Mouse (Mus musculus) hindbrain, embryonic 16.5 days (tissue): ENCODE data around the gene Susd1. TPM values are rescaled to one million over a fixed set of nuclear protein-coding genes. Genes with fewer than 3 reads are reported as not detected.

ENCODE experiments used
- ATAC-seq: fragments of 200-750 bp; cut with Nextera tagmentation; 2 replicates; pipeline ENCODE4 v1.8.0; 2017; ENCODE audit warnings: moderate TSS enrichment, moderate library complexity
- H3K27ac ChIP-seq: fragments of 300-500 bp; sonication (generic); 2 replicates; pipeline ENCODE4 v1.5.1; 2014; ENCODE audit warnings: low read depth, mild to moderate bottlenecking, control low read depth, low read length, moderate library complexity
- H3K27me3 ChIP-seq: fragments of 300-500 bp; sonication (generic); replicated peaks from 2 replicates; pipeline ENCODE4 v1.6.1; 2014; ENCODE audit warnings: low read length; ENCODE audit not compliant: control insufficient read depth, insufficient read depth
- H3K36me3 ChIP-seq: fragments of 300-500 bp; sonication (generic); 2 replicates; pipeline ENCODE4 v1.6.1; 2014; ENCODE audit warnings: mild to moderate bottlenecking, low read length, moderate library complexity, mixed read lengths; ENCODE audit not compliant: control insufficient read depth, insufficient read depth
- H3K4me1 ChIP-seq: fragments of 300-500 bp; sonication (generic); 2 replicates; pipeline ENCODE4 v1.6.1; 2014; ENCODE audit warnings: low read depth, low read length; ENCODE audit not compliant: control insufficient read depth, insufficient read depth
- H3K4me2 ChIP-seq: fragments of 300-500 bp; sonication (generic); 2 replicates; pipeline ENCODE4 v1.6.1; 2014; ENCODE audit warnings: mild to moderate bottlenecking, low read length, control low read depth, moderate library complexity
- H3K4me3 ChIP-seq: fragments of 300-500 bp; sonication (generic); 2 replicates; pipeline ENCODE4 v1.5.1; 2014; ENCODE audit warnings: mild to moderate bottlenecking, low read length, control low read depth, moderate library complexity
- H3K9ac ChIP-seq: fragments of 300-500 bp; sonication (generic); 2 replicates; pipeline ENCODE4 v1.6.1; 2014; ENCODE audit warnings: low read depth, mild to moderate bottlenecking, control low read depth, low read length, moderate library complexity
- H3K9me3 ChIP-seq: fragments of 300-500 bp; sonication (generic); 2 replicates; pipeline ENCODE4 v1.6.1; 2014; ENCODE audit warnings: mild to moderate bottlenecking, low read length, moderate library complexity; ENCODE audit not compliant: control insufficient read depth
- WGBS: fragments of 180-500 bp; shearing (Covaris S2); extraction: QIAGEN DNeasy Blood & Tissue Kit; methylation state at CpG from one replicate; pipeline ENCODE4 v1.1.7; 2014; 5-methylcytosine and 5-hydroxymethylcytosine counted together
- polyA plus RNA-seq: library from polyadenylated mRNA; unstranded; fragments of >200 nt; fragmentation: Nextera tagmentation; extraction: Ambion mirVana; gene quantifications from 2 replicates; pipeline ENCODE4 v1.2.1, GENCODE M21; 2015

Gene Susd1
- polyA plus RNA-seq, 1 experiment from 2014 or later, result 2.1 TPM

DNA sequence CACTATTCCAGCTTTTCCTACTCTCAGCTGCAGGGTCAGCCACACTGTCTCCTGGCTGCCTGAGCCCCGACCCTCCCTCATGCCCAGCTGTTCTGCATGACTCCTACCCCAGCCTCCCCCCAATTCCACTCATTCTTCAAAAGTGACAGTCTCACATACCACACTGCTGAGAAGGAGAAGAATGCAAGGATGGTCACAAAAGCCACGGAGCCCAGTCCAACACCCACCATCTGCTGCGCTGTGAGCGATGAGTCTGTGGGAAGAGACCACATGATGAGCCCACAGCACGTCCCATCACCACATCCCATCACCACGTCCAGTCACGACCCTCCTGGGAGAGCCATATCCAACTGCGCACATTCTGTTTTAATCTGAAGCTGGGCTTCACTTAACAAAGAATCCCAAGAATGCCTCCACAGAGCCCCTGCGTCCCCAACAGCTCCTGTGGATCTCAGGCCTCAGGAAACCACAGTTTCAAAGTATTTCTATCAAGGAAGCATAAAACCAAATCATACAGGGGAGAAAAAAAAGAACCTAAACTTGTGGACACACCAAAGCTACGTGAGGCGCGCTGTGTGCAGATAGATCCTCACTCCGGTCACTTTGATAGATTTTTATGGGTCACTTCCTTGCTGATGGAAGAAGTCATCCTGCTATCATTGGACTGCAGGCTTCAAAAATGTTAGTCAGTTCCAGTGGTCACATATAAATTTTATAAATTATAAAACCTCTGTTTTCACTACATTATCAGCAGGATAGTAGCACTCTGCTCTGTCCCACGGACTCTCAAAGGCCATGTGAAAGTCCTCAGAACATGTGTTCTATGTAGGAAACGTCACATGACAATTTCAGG, 122.7 kb downstream of the Susd1 start:
- Histone ChIP-seq H3K4me3 (no peak overlapping the region), H3K4me2 (no peak overlapping the region), H3K9ac (no peak overlapping the region), H3K27ac (no peak overlapping the region), H3K27me3 (no peaks in the 10 kb centered on the region), H3K9me3 (no peaks in the 10 kb centered on the region), H3K36me3 (no peaks in the 10 kb centered on the region), H3K4me1 (no peaks in the 10 kb centered on the region)
- ATAC-seq, result no peak
- WGBS, result 64% methylated on average over 15 of the region's 15 CpGs

GRCm38 (mm10) chr4:59314939-59315552, 123.4 kb downstream of the Susd1 start:
- 76% methylated on average over 3 of the region's 3 CpGs for WGBS
- Histone ChIP-seq H3K4me1 (no peaks in the 10 kb centered on the region), H3K4me2 (no peak overlapping the region), H3K9me3 (no peaks in the 10 kb centered on the region), H3K4me3 (no peak overlapping the region), H3K27me3 (no peaks in the 10 kb centered on the region), H3K36me3 (no peaks in the 10 kb centered on the region), H3K27ac (no peak overlapping the region), H3K9ac (no peak overlapping the region)
- no peak for ATAC-seq

GRCm38 (mm10) chr4:59312945-59313344, 125.5 kb downstream of the Susd1 start:
- Histone ChIP-seq H3K9ac (no peak overlapping the region), H3K9me3 (no peaks in the 10 kb centered on the region), H3K4me2 (no peak overlapping the region), H3K4me1 (no peaks in the 10 kb centered on the region), H3K36me3 (no peaks in the 10 kb centered on the region), H3K27ac (no peak overlapping the region), H3K4me3 (no peak overlapping the region), H3K27me3 (no peaks in the 10 kb centered on the region)
- 44% methylated on average over 7 of the region's 7 CpGs for WGBS
- ATAC-seq, result no peak

- 83% methylated on average over 9 of the region's 9 CpGs for WGBS
- ATAC-seq, result no peak
- H3K9me3 ChIP-seq, result no peaks in the 10 kb centered on the region
Measured at GRCm38 (mm10) chr4:59310590-59310989, 127.8 kb downstream of the Susd1 start.

GRCm38 (mm10) chr4:59307841-59308589, 130.4 kb downstream of the Susd1 start:
- Histone ChIP-seq H3K4me3 (no peak overlapping the region), H3K9ac (no peak overlapping the region), H3K4me1 (no peaks in the 10 kb centered on the region), H3K27me3 (no peaks in the 10 kb centered on the region), H3K27ac (no peak overlapping the region), H3K4me2 (no peak overlapping the region), H3K36me3 (no peaks in the 10 kb centered on the region), H3K9me3 (no peaks in the 10 kb centered on the region)
- ATAC-seq, result no peak
- WGBS, result 71% methylated on average over 10 of the region's 10 CpGs

More at GRCm38 (mm10) chr4:59310590-59310989, 127.8 kb downstream of the Susd1 start:
- H3K27me3 ChIP-seq, result no peaks in the 10 kb centered on the region
- H3K4me1 ChIP-seq, result no peaks in the 10 kb centered on the region
- no peak overlapping the region for H3K4me2 ChIP-seq
- H3K27ac ChIP-seq, result no peak overlapping the region
- H3K9ac ChIP-seq, result no peak overlapping the region
- H3K4me3 ChIP-seq, result no peak overlapping the region
- no peaks in the 10 kb centered on the region for H3K36me3 ChIP-seq

- Histone ChIP-seq H3K36me3 (no peaks in the 10 kb centered on the region), H3K4me3 (no peak overlapping the region), H3K27me3 (no peaks in the 10 kb centered on the region), H3K27ac (no peak overlapping the region), H3K4me2 (no peak overlapping the region), H3K9me3 (no peaks in the 10 kb centered on the region), H3K9ac (no peak overlapping the region), H3K4me1 (no peaks in the 10 kb centered on the region)
- ATAC-seq, result no peak
- 87% methylated on average over 8 of the region's 8 CpGs for WGBS
Measured at GRCm38 (mm10) chr4:59302387-59302786, 136.0 kb downstream of the Susd1 start.

- Histone ChIP-seq H3K4me1 (no peaks in the 10 kb centered on the region), H3K9me3 (no peaks in the 10 kb centered on the region), H3K27me3 (no peaks in the 10 kb centered on the region), H3K9ac (no peak overlapping the region), H3K4me2 (no peak overlapping the region), H3K27ac (no peak overlapping the region), H3K36me3 (no peaks in the 10 kb centered on the region), H3K4me3 (no peak overlapping the region)
- no peak for ATAC-seq
- 91% methylated on average over 9 of the region's 9 CpGs for WGBS
Measured at GRCm38 (mm10) chr4:59301025-59301815, 137.2 kb downstream of the Susd1 start.

- no peaks in the 10 kb centered on the region for H3K36me3 ChIP-seq
- WGBS, result 85% methylated on average over 7 of the region's 7 CpGs
- no peak for ATAC-seq
- no peak overlapping the region for H3K4me2 ChIP-seq
- H3K4me1 ChIP-seq, result no peaks in the 10 kb centered on the region
- no peak overlapping the region for H3K4me3 ChIP-seq
- H3K27ac ChIP-seq, result no peak overlapping the region
- no peaks in the 10 kb centered on the region for H3K27me3 ChIP-seq
- no peaks in the 10 kb centered on the region for H3K9me3 ChIP-seq
- H3K9ac ChIP-seq, result no peak overlapping the region
Measured at GRCm38 (mm10) chr4:59298719-59299496, 139.5 kb downstream of the Susd1 start.
